Mouse (Mus musculus): ENCODE measurements around the gene Bmp6. TPM values are rescaled to one million over a fixed set of nuclear protein-coding genes. Genes with fewer than 3 reads are reported as not detected.

Gene Bmp6
- polyA plus RNA-seq, 1 experiment = 1.8 TPM

GRCm38 (mm10) chr13:38351996-38352395 lies 7.1 kb downstream of the Bmp6 start:
- H3K4me3 ChIP-seq (ENCODE audit: insufficient read depth, low read length) = no peak overlapping the region
- H3K4me1 ChIP-seq (ENCODE audit: control insufficient read depth, insufficient read depth, low read length) = peaks cover 11% of the 10 kb centered on the region; the same call in 1 of the 2 replicates
- TF ChIP-seq POLR2A (IDR thresholded peaks at IDR 0.05; ENCODE audit: low read depth, low read length) (no peak), CTCF (IDR thresholded peaks at IDR 0.05; ENCODE audit: borderline replicate concordance, insufficient read depth, low read length) (no peak)
- no peak overlapping the region for H3K27ac ChIP-seq (ENCODE audit: insufficient read depth, low read length)

DNA sequence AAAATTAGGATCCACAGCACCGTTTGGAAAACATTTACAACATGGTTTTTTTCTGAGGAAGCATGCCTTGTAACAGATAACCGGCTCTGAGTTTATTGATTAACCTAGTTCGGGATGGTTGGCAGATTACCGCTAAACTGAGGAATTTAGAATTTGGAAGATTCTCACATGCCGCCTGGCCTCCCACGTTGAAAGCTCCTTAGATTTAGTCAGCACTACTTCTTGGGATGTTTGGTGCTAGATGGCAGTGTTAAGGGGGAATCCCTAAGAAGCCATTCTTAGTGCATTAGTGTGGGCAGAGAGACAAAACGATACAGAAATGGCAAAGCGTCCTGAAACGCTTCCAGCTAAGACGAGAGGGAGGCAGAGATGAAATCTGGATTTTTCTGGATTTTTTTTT lies 8.1 kb downstream of the Bmp6 start:
- H3K4me1 ChIP-seq (ENCODE audit: control insufficient read depth, insufficient read depth, low read length) = peaks cover 9% of the 10 kb centered on the region; the same call in 1 of the 2 replicates
- H3K27ac ChIP-seq (ENCODE audit: insufficient read depth, low read length) = no peak overlapping the region
- H3K4me3 ChIP-seq (ENCODE audit: insufficient read depth, low read length) = no peak overlapping the region
- TF ChIP-seq POLR2A (IDR thresholded peaks at IDR 0.05; ENCODE audit: low read depth, low read length) (no peak), CTCF (IDR thresholded peaks at IDR 0.05; ENCODE audit: borderline replicate concordance, insufficient read depth, low read length) (no peak)

GRCm38 (mm10) chr13:38353420-38354255 lies 8.7 kb downstream of the Bmp6 start:
- TF ChIP-seq POLR2A (IDR thresholded peaks at IDR 0.05; ENCODE audit: low read depth, low read length) (no peak), CTCF (IDR thresholded peaks at IDR 0.05; ENCODE audit: borderline replicate concordance, insufficient read depth, low read length) (no peak)
- no peak overlapping the region for H3K27ac ChIP-seq (ENCODE audit: insufficient read depth, low read length)
- no peak overlapping the region for H3K4me3 ChIP-seq (ENCODE audit: insufficient read depth, low read length)
- H3K4me1 ChIP-seq (ENCODE audit: control insufficient read depth, insufficient read depth, low read length) = peaks cover 9% of the 10 kb centered on the region; the same call in 1 of the 2 replicates

DNA sequence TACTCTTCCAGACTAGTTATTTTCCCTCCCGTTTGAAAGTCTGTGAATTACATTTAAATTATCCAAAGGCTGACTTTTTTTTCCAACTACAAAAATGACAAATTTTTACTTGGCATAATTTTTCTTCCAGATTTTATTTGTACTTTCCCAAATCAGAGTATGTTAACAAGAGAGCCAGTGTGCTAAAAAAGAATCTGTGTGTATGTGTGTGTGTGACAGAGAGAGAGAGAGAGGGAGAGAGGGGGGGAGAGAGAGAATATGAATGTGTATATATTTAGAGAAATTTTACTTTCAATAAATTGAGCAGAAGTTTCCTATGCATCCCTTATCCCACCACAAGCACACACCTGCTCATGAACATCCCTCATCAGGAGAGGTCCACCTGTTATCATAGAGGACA lies 9.4 kb downstream of the Bmp6 start:
- no peak overlapping the region for H3K4me3 ChIP-seq (ENCODE audit: insufficient read depth, low read length)
- H3K4me1 ChIP-seq (ENCODE audit: control insufficient read depth, insufficient read depth, low read length) = peaks cover 5% of the 10 kb centered on the region; the same call in 1 of the 2 replicates
- TF ChIP-seq POLR2A (IDR thresholded peaks at IDR 0.05; ENCODE audit: low read depth, low read length) (no peak), CTCF (IDR thresholded peaks at IDR 0.05; ENCODE audit: borderline replicate concordance, insufficient read depth, low read length) (no peak)
- no peak overlapping the region for H3K27ac ChIP-seq (ENCODE audit: insufficient read depth, low read length)

DNA sequence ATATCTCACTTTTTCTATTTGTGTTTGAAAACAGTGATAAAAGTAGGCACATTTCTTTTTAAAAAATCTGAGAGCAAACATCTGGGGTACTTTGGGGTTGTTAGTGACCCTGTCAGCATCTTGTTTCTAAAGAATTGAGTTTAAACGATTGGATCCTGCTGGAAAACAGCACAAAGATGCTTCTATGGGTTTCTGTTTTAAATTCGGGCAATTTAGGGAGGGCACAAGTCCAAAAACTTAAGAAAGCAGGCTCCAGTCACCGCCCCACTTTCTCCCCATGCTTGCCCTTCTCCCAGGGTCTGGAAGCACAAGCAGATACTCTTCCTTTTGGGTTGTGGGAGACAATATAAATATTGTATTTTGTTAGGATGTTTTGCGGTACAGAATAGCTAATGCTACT lies 14.1 kb downstream of the Bmp6 start:
- TF ChIP-seq CTCF (IDR thresholded peaks at IDR 0.05; ENCODE audit: borderline replicate concordance, insufficient read depth, low read length) (no peak), POLR2A (IDR thresholded peaks at IDR 0.05; ENCODE audit: low read depth, low read length) (no peak)
- peaks cover 3% of the 10 kb centered on the region; the same call in 1 of the 2 replicates for H3K4me1 ChIP-seq (ENCODE audit: control insufficient read depth, insufficient read depth, low read length)
- H3K4me3 ChIP-seq (ENCODE audit: insufficient read depth, low read length) = no peak overlapping the region
- no peak overlapping the region for H3K27ac ChIP-seq (ENCODE audit: insufficient read depth, low read length)

- Histone ChIP-seq H3K27ac (ENCODE audit: insufficient read depth, low read length) (no peak overlapping the region), H3K4me1 (ENCODE audit: control insufficient read depth, insufficient read depth, low read length) (peaks cover 3% of the 10 kb centered on the region; the same call in 1 of the 2 replicates), H3K4me3 (ENCODE audit: insufficient read depth, low read length) (no peak overlapping the region)
- TF ChIP-seq POLR2A (IDR thresholded peaks at IDR 0.05; ENCODE audit: low read depth, low read length) (no peak), CTCF (IDR thresholded peaks at IDR 0.05; ENCODE audit: borderline replicate concordance, insufficient read depth, low read length) (no peak)
Observed at GRCm38 (mm10) chr13:38362751-38363150, 17.8 kb downstream of the Bmp6 start.

- H3K4me1 ChIP-seq (ENCODE audit: control insufficient read depth, insufficient read depth, low read length) = peaks cover 3% of the 10 kb centered on the region; the same call in 1 of the 2 replicates
- TF ChIP-seq POLR2A (IDR thresholded peaks at IDR 0.05; ENCODE audit: low read depth, low read length) = no peak
- no peak for TF ChIP-seq CTCF (IDR thresholded peaks at IDR 0.05; ENCODE audit: borderline replicate concordance, insufficient read depth, low read length)
- no peak overlapping the region for H3K27ac ChIP-seq (ENCODE audit: insufficient read depth, low read length)
- H3K4me3 ChIP-seq (ENCODE audit: insufficient read depth, low read length) = no peak overlapping the region
Observed at GRCm38 (mm10) chr13:38363869-38364268, 19.0 kb downstream of the Bmp6 start.

- H3K4me3 ChIP-seq (ENCODE audit: insufficient read depth, low read length) = no peak overlapping the region
- no peaks in the 10 kb centered on the region for H3K4me1 ChIP-seq (ENCODE audit: control insufficient read depth, insufficient read depth, low read length)
- no peak overlapping the region for H3K27ac ChIP-seq (ENCODE audit: insufficient read depth, low read length)
- TF ChIP-seq POLR2A (IDR thresholded peaks at IDR 0.05; ENCODE audit: low read depth, low read length) (no peak), CTCF (IDR thresholded peaks at IDR 0.05; ENCODE audit: borderline replicate concordance, insufficient read depth, low read length) (no peak)
Observed at GRCm38 (mm10) chr13:38369624-38370023, 24.7 kb downstream of the Bmp6 start.

DNA sequence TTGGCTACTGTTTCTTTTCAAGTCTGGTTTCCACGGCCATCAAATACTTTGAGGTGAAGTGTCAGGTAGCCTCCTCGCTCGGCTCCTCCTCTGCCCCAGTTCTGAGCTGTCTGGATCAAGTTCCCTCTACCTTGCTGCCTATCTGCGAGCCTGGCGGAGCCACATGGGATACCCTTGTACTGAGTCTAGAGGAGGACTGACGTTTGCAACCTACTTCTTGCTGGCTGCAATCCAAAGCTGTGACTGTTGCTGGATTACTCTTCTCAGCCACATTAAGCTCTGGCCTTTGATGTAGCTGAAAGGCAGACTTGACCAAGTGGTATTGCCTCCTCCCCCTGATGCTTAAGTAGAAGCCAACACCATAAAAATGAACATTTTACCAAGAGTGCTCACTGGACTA lies 31.2 kb downstream of the Bmp6 start:
- Histone ChIP-seq H3K4me1 (ENCODE audit: control insufficient read depth, insufficient read depth, low read length) (no peaks in the 10 kb centered on the region), H3K4me3 (ENCODE audit: insufficient read depth, low read length) (no peak overlapping the region), H3K27ac (ENCODE audit: insufficient read depth, low read length) (no peak overlapping the region)
- TF ChIP-seq CTCF (IDR thresholded peaks at IDR 0.05; ENCODE audit: borderline replicate concordance, insufficient read depth, low read length) (no peak), POLR2A (IDR thresholded peaks at IDR 0.05; ENCODE audit: low read depth, low read length) (no peak)

DNA sequence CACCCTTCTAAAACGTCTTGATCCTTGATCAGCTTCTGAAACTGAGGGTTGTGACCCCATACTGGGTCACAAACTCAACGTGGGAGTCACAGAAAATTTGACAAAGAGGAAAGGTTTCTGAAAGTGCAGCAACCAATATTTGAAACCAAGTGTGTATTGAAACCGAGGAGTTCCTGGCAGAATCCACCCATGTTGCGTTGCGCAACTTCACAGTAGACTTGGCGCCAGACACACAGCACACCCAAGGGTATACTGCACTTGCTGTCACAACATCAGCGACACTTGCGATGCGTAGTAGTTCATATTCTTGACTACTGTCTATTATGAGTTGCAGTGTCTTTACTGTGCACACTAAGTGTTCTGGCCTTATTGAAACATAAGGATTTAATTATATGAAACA lies 32.4 kb downstream of the Bmp6 start:
- Histone ChIP-seq H3K4me3 (ENCODE audit: insufficient read depth, low read length) (no peak overlapping the region), H3K27ac (ENCODE audit: insufficient read depth, low read length) (no peak overlapping the region), H3K4me1 (ENCODE audit: control insufficient read depth, insufficient read depth, low read length) (no peaks in the 10 kb centered on the region)
- no peak for TF ChIP-seq CTCF (IDR thresholded peaks at IDR 0.05; ENCODE audit: borderline replicate concordance, insufficient read depth, low read length)
- TF ChIP-seq POLR2A (IDR thresholded peaks at IDR 0.05; ENCODE audit: low read depth, low read length) = no peak
